Mouse (Mus musculus): ENCODE data around the gene Caps2.
"Not testable (repeated sequence)": the region's sequence is repeated elsewhere in the genome, so short reads cannot be mapped to it uniquely, and the experiment has no call there.

- TF ChIP-seq CTCF (IDR thresholded peaks at IDR 0.05; ENCODE audit: low read depth, low read length); POLR2A (IDR thresholded peaks at IDR 0.05; ENCODE audit: extremely low read depth, insufficient read depth, low read length): not testable (repeated sequence)
These were observed 65.8 kb downstream of the Caps2 start for GRCm38 (mm10) chr10:112229091-112229843.

All from liver, adult 2 months (tissue).